Mouse (Mus musculus): Measurements from ENCODE around the gene Tppp3. TPM values are rescaled to one million over a fixed set of nuclear protein-coding genes. Genes with fewer than 3 reads are reported as not detected.
A peak's percentile ranks its signal among the peaks of the same experiment; 100 is the strongest.

Gene Tppp3
- polyA plus RNA-seq, 1 experiment from 2014 or later, result 94.4 TPM

GRCm38 (mm10) chr8:105433511-105433910 is 37.8 kb downstream of the Tppp3 start:
- WGBS, result 40% methylated on average over 5 of the region's 5 CpGs
- Histone ChIP-seq H3K27me3 (ENCODE audit: low read depth, poor library complexity, severe bottlenecking) (no peaks in the 10 kb centered on the region), H3K9me3 (replicated peaks) (no peaks in the 10 kb centered on the region), H3K4me3 (no peak overlapping the region), H3K36me3 (no peaks in the 10 kb centered on the region), H3K4me1 (peaks cover 32% of the 10 kb centered on the region), H3K27ac (replicated peaks) (peak overlapping the region; percentile 77)
- no peak for DNase-seq (ENCODE audit: low spot score)

DNA sequence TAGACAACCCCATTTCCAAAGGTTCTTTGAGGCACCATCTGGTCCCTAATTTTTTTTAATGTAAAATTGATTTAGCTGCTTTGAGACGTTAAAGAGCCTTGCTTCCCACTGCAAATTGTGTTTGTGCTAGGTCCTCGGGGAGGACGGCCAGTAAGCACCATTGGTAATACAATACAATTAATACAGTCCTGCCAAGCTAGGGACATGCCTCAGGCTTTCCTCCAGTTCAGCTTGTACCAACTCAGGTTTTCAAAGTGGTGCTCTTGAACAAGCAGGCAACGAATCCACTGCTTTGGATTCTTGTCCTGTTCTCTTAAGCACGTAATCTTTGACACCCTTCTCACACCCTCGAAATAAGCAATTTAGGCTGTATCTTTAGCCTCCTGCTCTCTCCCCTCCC is 38.3 kb downstream of the Tppp3 start:
- H3K27ac ChIP-seq (replicated peaks), result peak overlapping the region; percentile 77
- WGBS, result 59% methylated on average over 6 of the region's 6 CpGs
- no peaks in the 10 kb centered on the region for H3K36me3 ChIP-seq
- no peaks in the 10 kb centered on the region for H3K9me3 ChIP-seq (replicated peaks)
- H3K27me3 ChIP-seq (ENCODE audit: low read depth, poor library complexity, severe bottlenecking), result no peaks in the 10 kb centered on the region
- peaks cover 32% of the 10 kb centered on the region for H3K4me1 ChIP-seq
- DNase-seq (ENCODE audit: low spot score), result no peak
- H3K4me3 ChIP-seq, result no peak overlapping the region

DNA sequence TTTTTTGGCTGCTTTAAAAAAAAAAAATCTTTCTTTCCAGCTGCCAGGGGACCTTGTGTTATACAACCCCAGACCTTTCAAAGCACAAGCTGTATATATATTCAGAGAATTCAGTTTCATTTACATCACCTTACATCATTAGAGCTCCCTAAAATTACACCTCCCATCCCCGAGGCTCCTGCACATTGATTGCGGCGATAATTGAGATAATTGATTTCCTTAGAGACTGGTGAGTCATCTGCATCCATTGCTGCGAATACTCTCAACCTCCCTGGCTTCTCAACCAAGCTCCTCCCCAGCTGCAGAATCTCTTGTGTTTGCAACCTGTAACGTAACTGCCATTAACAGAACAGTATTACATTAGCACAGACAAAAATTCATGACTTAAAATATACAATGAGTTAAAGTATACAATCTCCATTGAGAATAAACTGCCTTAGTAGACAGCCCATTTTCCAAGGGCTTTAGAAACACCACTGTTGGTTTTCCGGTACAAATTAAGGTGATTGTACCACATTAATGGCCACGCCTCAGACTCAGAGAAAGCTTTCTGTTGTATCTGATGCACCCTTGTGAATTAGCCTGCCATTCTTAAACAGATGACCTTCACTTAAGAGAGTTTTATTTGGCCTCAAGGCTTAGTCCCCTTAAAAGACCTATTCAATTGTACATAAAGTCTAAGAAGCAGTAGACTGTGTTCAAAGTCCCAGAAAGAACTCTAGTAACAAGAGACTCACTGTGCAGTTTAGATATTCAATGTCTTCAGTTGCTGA is 39.4 kb downstream of the Tppp3 start:
- Histone ChIP-seq H3K4me3 (no peak overlapping the region), H3K4me1 (peaks cover 37% of the 10 kb centered on the region), H3K9me3 (replicated peaks) (no peaks in the 10 kb centered on the region), H3K27me3 (ENCODE audit: low read depth, poor library complexity, severe bottlenecking) (no peaks in the 10 kb centered on the region), H3K27ac (replicated peaks) (no peak overlapping the region), H3K36me3 (no peaks in the 10 kb centered on the region)
- no peak for DNase-seq (ENCODE audit: low spot score)
- WGBS, result 75% methylated on average over 7 of the region's 7 CpGs

DNA sequence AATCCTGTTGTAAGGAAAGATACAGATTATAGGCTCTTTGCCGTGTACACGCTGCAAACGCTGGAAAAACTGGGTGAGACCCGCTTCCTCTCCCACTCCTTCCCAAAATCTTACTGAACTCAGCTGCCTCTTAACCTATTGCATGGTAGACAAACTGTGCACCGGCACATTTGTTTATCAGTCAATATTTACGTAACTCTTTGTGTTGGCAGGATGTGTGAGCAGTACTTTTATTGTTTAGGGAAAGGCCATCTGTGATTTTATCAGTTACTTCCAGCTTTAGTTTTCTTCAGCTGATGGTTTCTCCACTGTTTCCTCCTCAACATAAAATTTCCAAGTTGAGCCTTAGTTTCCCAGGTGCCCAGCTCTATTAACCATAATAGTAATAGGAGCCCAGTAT is 44.4 kb downstream of the Tppp3 start:
- H3K4me1 ChIP-seq, result peaks cover 13% of the 10 kb centered on the region
- no peaks in the 10 kb centered on the region for H3K9me3 ChIP-seq (replicated peaks)
- 80% methylated on average over 6 of the region's 6 CpGs for WGBS
- H3K27me3 ChIP-seq (ENCODE audit: low read depth, poor library complexity, severe bottlenecking), result no peaks in the 10 kb centered on the region
- no peak overlapping the region for H3K4me3 ChIP-seq
- no peak overlapping the region for H3K27ac ChIP-seq (replicated peaks)
- H3K36me3 ChIP-seq, result no peaks in the 10 kb centered on the region
- no peak for DNase-seq (ENCODE audit: low spot score)

DNA sequence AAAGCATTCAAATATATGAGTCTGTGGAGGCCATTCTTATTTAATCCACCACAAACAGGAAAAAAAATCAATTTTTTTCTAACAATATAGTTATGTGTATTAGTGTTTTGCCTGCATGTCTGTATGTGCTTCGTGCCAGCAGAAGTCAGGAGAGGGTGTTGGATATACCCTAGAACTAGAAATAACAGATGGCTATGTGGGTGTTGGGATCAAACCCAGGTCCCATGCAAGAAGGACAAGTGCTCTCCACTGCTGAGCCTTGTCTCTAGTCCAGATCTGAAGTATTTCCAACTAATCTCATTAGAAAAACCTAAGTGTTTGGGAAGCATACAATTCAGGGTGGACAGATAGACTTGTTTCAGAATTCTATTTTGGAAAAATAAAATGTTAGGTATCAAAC is 49.3 kb downstream of the Tppp3 start:
- WGBS, result 77% methylated on average over 1 of the region's 1 CpGs
- Histone ChIP-seq H3K4me1 (no peaks in the 10 kb centered on the region), H3K36me3 (no peaks in the 10 kb centered on the region), H3K27ac (replicated peaks) (no peak overlapping the region), H3K4me3 (no peak overlapping the region), H3K9me3 (replicated peaks) (no peaks in the 10 kb centered on the region), H3K27me3 (ENCODE audit: low read depth, poor library complexity, severe bottlenecking) (no peaks in the 10 kb centered on the region)
- DNase-seq (ENCODE audit: low spot score), result no peak

DNA sequence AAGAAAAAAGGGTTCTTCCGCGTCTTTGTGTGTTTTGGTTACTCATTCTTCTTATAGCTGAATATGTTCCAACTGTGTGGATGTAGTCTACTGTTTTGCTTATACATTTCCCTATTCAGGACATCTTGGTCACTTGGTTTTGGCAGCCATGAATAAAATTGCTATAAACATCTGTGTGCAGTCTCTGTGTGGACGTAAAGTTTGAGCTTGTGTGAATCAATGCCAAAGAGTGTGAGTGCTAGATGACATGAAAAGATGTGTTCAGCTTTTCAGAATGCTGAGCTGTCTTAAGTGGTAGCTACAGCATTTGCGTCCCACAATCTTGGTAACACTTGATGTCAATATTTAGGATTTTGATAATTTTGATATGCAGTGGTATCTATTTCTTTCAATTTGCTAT is 51.5 kb downstream of the Tppp3 start:
- no peak for DNase-seq (ENCODE audit: low spot score)
- H3K27ac ChIP-seq (replicated peaks), result no peak overlapping the region
- H3K4me3 ChIP-seq, result no peak overlapping the region
- peaks cover 9% of the 10 kb centered on the region for H3K27me3 ChIP-seq (ENCODE audit: low read depth, poor library complexity, severe bottlenecking)
- 91% methylated on average over 4 of the region's 4 CpGs for WGBS
- no peaks in the 10 kb centered on the region for H3K4me1 ChIP-seq
- no peaks in the 10 kb centered on the region for H3K9me3 ChIP-seq (replicated peaks)
- no peaks in the 10 kb centered on the region for H3K36me3 ChIP-seq

DNA sequence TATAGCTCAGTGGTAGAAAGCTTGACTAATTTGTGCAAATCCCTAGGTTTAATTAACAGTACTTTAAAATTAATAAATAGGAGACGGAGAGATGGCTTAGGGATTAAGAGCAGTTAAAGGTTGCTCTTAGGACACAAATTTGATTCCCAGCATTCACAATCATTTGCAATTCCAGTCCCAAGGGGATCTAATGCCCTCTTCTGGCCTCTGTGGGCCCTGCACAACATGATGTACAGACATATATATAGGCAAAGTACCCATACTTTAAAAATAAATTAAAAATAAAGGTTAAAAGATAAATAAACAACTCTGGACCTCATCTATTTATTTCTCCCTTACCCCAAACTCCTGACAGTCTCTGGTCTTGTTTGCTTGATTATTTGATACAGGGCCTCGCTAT is 52.3 kb downstream of the Tppp3 start:
- no peaks in the 10 kb centered on the region for H3K36me3 ChIP-seq
- H3K27ac ChIP-seq (replicated peaks), result no peak overlapping the region
- H3K4me3 ChIP-seq, result no peak overlapping the region
- no peak for DNase-seq (ENCODE audit: low spot score)
- 80% methylated on average over 2 of the region's 2 CpGs for WGBS
- H3K27me3 ChIP-seq (ENCODE audit: low read depth, poor library complexity, severe bottlenecking), result peaks cover 17% of the 10 kb centered on the region
- peaks cover 1% of the 10 kb centered on the region for H3K4me1 ChIP-seq
- H3K9me3 ChIP-seq (replicated peaks), result no peaks in the 10 kb centered on the region

Other genes with a start within 250 kb of the Tppp3 start
- 27.1 and 28.5 TPM in 2 replicates for gene D230025D16Rik, start 246.4 kb downstream of the Tppp3 start, polyA plus RNA-seq (2016; fragmentation: Nextera tagmentation; extraction: Ambion mirVana)
- 2.4 and 4.2 TPM in 2 replicates for gene B3gnt9, start 216.4 kb downstream of the Tppp3 start, polyA plus RNA-seq (2016; fragmentation: Nextera tagmentation; extraction: Ambion mirVana)
- 13.6 and 14.6 TPM in 2 replicates for gene Tradd, start 206.9 kb downstream of the Tppp3 start, polyA plus RNA-seq (2016; fragmentation: Nextera tagmentation; extraction: Ambion mirVana)
- gene Fbxl8, start 206.9 kb downstream of the Tppp3 start, polyA plus RNA-seq (2016; fragmentation: Nextera tagmentation; extraction: Ambion mirVana), result 0.64 and 0.72 TPM in 2 replicates
- 0.10 TPM in 1 of 2 replicates, not detected in the other for gene Hsf4, start 201.7 kb downstream of the Tppp3 start, polyA plus RNA-seq (2016; fragmentation: Nextera tagmentation; extraction: Ambion mirVana)
- 1.4 and 2.3 TPM in 2 replicates for gene Nol3, start 195.4 kb downstream of the Tppp3 start, polyA plus RNA-seq (2016; fragmentation: Nextera tagmentation; extraction: Ambion mirVana)
- 26.4 and 36.8 TPM in 2 replicates for gene 4931428F04Rik, start 181.7 kb downstream of the Tppp3 start, polyA plus RNA-seq (2016; fragmentation: Nextera tagmentation; extraction: Ambion mirVana)
- 10.2 and 11.4 TPM in 2 replicates for gene Exoc3l, start 175.4 kb downstream of the Tppp3 start, polyA plus RNA-seq (2016; fragmentation: Nextera tagmentation; extraction: Ambion mirVana)
- gene E2f4, start 173.9 kb downstream of the Tppp3 start, polyA plus RNA-seq (2016; fragmentation: Nextera tagmentation; extraction: Ambion mirVana), result 117 and 124 TPM in 2 replicates
- 1.3 and 1.5 TPM in 2 replicates for gene Elmo3, start 165.9 kb downstream of the Tppp3 start, polyA plus RNA-seq (2016; fragmentation: Nextera tagmentation; extraction: Ambion mirVana)
- gene Lrrc29, start 145.2 kb downstream of the Tppp3 start, polyA plus RNA-seq (2016; fragmentation: Nextera tagmentation; extraction: Ambion mirVana), result 1.2 and 1.7 TPM in 2 replicates
- gene Tmem208, start 145.2 kb downstream of the Tppp3 start, polyA plus RNA-seq (2016; fragmentation: Nextera tagmentation; extraction: Ambion mirVana), result 105 and 106 TPM in 2 replicates
- 1.9 and 2.2 TPM in 2 replicates for gene Fhod1, start 123.6 kb downstream of the Tppp3 start, polyA plus RNA-seq (2016; fragmentation: Nextera tagmentation; extraction: Ambion mirVana)
- 4.1 TPM in 2 replicates for gene Slc9a5, start 122.7 kb downstream of the Tppp3 start, polyA plus RNA-seq (2016; fragmentation: Nextera tagmentation; extraction: Ambion mirVana)
- gene Plekhg4, start 98.3 kb downstream of the Tppp3 start, polyA plus RNA-seq (2016; fragmentation: Nextera tagmentation; extraction: Ambion mirVana), result 0.49 and 0.51 TPM in 2 replicates
- 0.07 TPM in 1 of 2 replicates, not detected in the other for gene Kctd19, start 58.0 kb downstream of the Tppp3 start, polyA plus RNA-seq (2016; fragmentation: Nextera tagmentation; extraction: Ambion mirVana)
- gene Lrrc36, start 58.0 kb downstream of the Tppp3 start, polyA plus RNA-seq (2016; fragmentation: Nextera tagmentation; extraction: Ambion mirVana), result 2.6 and 3.7 TPM in 2 replicates
- gene Zdhhc1, start 25.4 kb upstream of the Tppp3 start, polyA plus RNA-seq (2016; fragmentation: Nextera tagmentation; extraction: Ambion mirVana), result 18.6 and 24.0 TPM in 2 replicates
- 28.8 and 30.2 TPM in 2 replicates for gene Hsd11b2, start 47.2 kb upstream of the Tppp3 start, polyA plus RNA-seq (2016; fragmentation: Nextera tagmentation; extraction: Ambion mirVana)
- 85.4 and 101 TPM in 2 replicates for gene Atp6v0d1, start 94.5 kb upstream of the Tppp3 start, polyA plus RNA-seq (2016; fragmentation: Nextera tagmentation; extraction: Ambion mirVana)
- 15.9 and 20.0 TPM in 2 replicates for gene Ripor1, start 133.7 kb upstream of the Tppp3 start, polyA plus RNA-seq (2016; fragmentation: Nextera tagmentation; extraction: Ambion mirVana)
- gene Ctcf, start 165.0 kb upstream of the Tppp3 start, polyA plus RNA-seq (2016; fragmentation: Nextera tagmentation; extraction: Ambion mirVana), result 137 TPM in 2 replicates
- 0.29 and 0.62 TPM in 2 replicates for gene Agrp, start 165.9 kb upstream of the Tppp3 start, polyA plus RNA-seq (2016; fragmentation: Nextera tagmentation; extraction: Ambion mirVana)
- gene Carmil2, start 214.7 kb upstream of the Tppp3 start, polyA plus RNA-seq (2016; fragmentation: Nextera tagmentation; extraction: Ambion mirVana), result 2.0 and 3.5 TPM in 2 replicates
- 76.5 and 89.9 TPM in 2 replicates for gene Acd, start 229.6 kb upstream of the Tppp3 start, polyA plus RNA-seq (2016; fragmentation: Nextera tagmentation; extraction: Ambion mirVana)
- 25.9 and 28.2 TPM in 2 replicates for gene Pard6a, start 229.6 kb upstream of the Tppp3 start, polyA plus RNA-seq (2016; fragmentation: Nextera tagmentation; extraction: Ambion mirVana)
- gene 4933405L10Rik, start 236.1 kb upstream of the Tppp3 start, polyA plus RNA-seq (2016; fragmentation: Nextera tagmentation; extraction: Ambion mirVana), result not detected in 2 replicates
- 45.1 and 52.7 TPM in 2 replicates for gene Enkd1, start 236.7 kb upstream of the Tppp3 start, polyA plus RNA-seq (2016; fragmentation: Nextera tagmentation; extraction: Ambion mirVana)

All from midbrain, embryonic 10.5 days (tissue).